Mouse (Mus musculus): Measurements from ENCODE around the gene Dmbx1.
A peak's percentile ranks its signal among the peaks of the same experiment; 100 is the strongest.

Dmbx1 gene

GRCm38 (mm10) chr4:115939295-115940102 lies at the start of gene Dmbx1:
Gene Dmbx1 (minus strand): TSS chr4:115939926.
- DNase-seq (ENCODE audit: low read depth, low spot score) = no peak

- DNase-seq (ENCODE audit: low read depth, low spot score) = no peak
Measured at GRCm38 (mm10) chr4:115989382-115989781, 49.7 kb upstream of the Dmbx1 start.

GRCm38 (mm10) chr4:115987858-115988530 lies 48.3 kb upstream of the Dmbx1 start:
- no peak for DNase-seq (ENCODE audit: low read depth, low spot score)

GRCm38 (mm10) chr4:115987436-115987835 lies 47.7 kb upstream of the Dmbx1 start:
- DNase-seq (ENCODE audit: low read depth, low spot score) = no peak

GRCm38 (mm10) chr4:115984967-115985366 lies 45.2 kb upstream of the Dmbx1 start:
- DNase-seq (ENCODE audit: low read depth, low spot score) = no peak

GRCm38 (mm10) chr4:115984111-115984510 lies 44.4 kb upstream of the Dmbx1 start:
- DNase-seq (ENCODE audit: low read depth, low spot score) = peak; percentile 82

- DNase-seq (ENCODE audit: low read depth, low spot score) = peak; percentile 86
Measured at GRCm38 (mm10) chr4:115980676-115981075, 41.0 kb upstream of the Dmbx1 start.

GRCm38 (mm10) chr4:115979437-115979836 lies 39.7 kb upstream of the Dmbx1 start:
- DNase-seq (ENCODE audit: low read depth, low spot score) = no peak

GRCm38 (mm10) chr4:115978911-115979310 lies 39.2 kb upstream of the Dmbx1 start:
- no peak for DNase-seq (ENCODE audit: low read depth, low spot score)

GRCm38 (mm10) chr4:115972543-115972942 lies 32.8 kb upstream of the Dmbx1 start:
- DNase-seq (ENCODE audit: low read depth, low spot score) = no peak

GRCm38 (mm10) chr4:115964446-115964845 lies 24.7 kb upstream of the Dmbx1 start:
- no peak for DNase-seq (ENCODE audit: low read depth, low spot score)

- no peak for DNase-seq (ENCODE audit: low read depth, low spot score)
Measured at GRCm38 (mm10) chr4:115963751-115964150, 24.0 kb upstream of the Dmbx1 start.

- DNase-seq (ENCODE audit: low read depth, low spot score) = no peak
Measured at GRCm38 (mm10) chr4:115962671-115963412, 23.1 kb upstream of the Dmbx1 start.

GRCm38 (mm10) chr4:115961991-115962390 lies 22.3 kb upstream of the Dmbx1 start:
- DNase-seq (ENCODE audit: low read depth, low spot score) = no peak

GRCm38 (mm10) chr4:115959546-115959945 lies 19.8 kb upstream of the Dmbx1 start:
- DNase-seq (ENCODE audit: low read depth, low spot score) = no peak

GRCm38 (mm10) chr4:115955494-115955775 lies 15.7 kb upstream of the Dmbx1 start:
- DNase-seq (ENCODE audit: low read depth, low spot score) = no peak

- no peak for DNase-seq (ENCODE audit: low read depth, low spot score)
Measured at GRCm38 (mm10) chr4:115954656-115955493, 15.1 kb upstream of the Dmbx1 start.

- DNase-seq (ENCODE audit: low read depth, low spot score) = no peak
Measured at GRCm38 (mm10) chr4:115953559-115953958, 13.8 kb upstream of the Dmbx1 start.

- DNase-seq (ENCODE audit: low read depth, low spot score) = no peak
Measured at GRCm38 (mm10) chr4:115952758-115953157, 13.0 kb upstream of the Dmbx1 start.

GRCm38 (mm10) chr4:115943669-115944314 lies 4.1 kb upstream of the Dmbx1 start:
- DNase-seq (ENCODE audit: low read depth, low spot score) = no peak

- no peak for DNase-seq (ENCODE audit: low read depth, low spot score)
Measured at GRCm38 (mm10) chr4:115941242-115941820, 1.6 kb upstream of the Dmbx1 start.

Measured in forelimb bud, embryonic 11.5 days (tissue).